Mouse (Mus musculus) hindbrain, embryonic 13.5 days (tissue): Measurements from ENCODE around the gene Ly6g6d. TPM values are rescaled to one million over a fixed set of nuclear protein-coding genes. Genes with fewer than 3 reads are reported as not detected.

Experiments
- ATAC-seq: fragments of 200-750 bp; cut with Nextera tagmentation; 2 replicates; pipeline ENCODE4 v1.8.0; 2017; ENCODE audit warnings: moderate TSS enrichment; ENCODE audit not compliant: low FRiP score
- H3K27ac ChIP-seq: fragments of 300-500 bp; sonication (generic); 2 replicates; pipeline ENCODE4 v1.5.1; 2015; ENCODE audit warnings: inconsistent platforms, mild to moderate bottlenecking, moderate library complexity
- H3K27me3 ChIP-seq: fragments of 300-500 bp; sonication (generic); 2 replicates; pipeline ENCODE4 v1.6.1; 2015; ENCODE audit warnings: mild to moderate bottlenecking, inconsistent platforms
- H3K36me3 ChIP-seq: fragments of 300-500 bp; sonication (generic); 2 replicates; pipeline ENCODE4 v1.6.1; 2015; ENCODE audit warnings: mild to moderate bottlenecking, inconsistent platforms
- H3K4me1 ChIP-seq: fragments of 300-500 bp; sonication (generic); replicated peaks from 2 replicates; pipeline ENCODE4 v1.6.1; 2015; ENCODE audit warnings: inconsistent platforms
- H3K4me2 ChIP-seq: fragments of 300-500 bp; sonication (generic); 2 replicates; pipeline ENCODE4 v1.6.1; 2015; ENCODE audit warnings: inconsistent platforms, mild to moderate bottlenecking, moderate library complexity
- H3K4me3 ChIP-seq: fragments of 300-500 bp; sonication (generic); 2 replicates; pipeline ENCODE4 v1.5.1; 2015; ENCODE audit warnings: mild to moderate bottlenecking, inconsistent platforms
- H3K9ac ChIP-seq: fragments of 300-500 bp; sonication (generic); 2 replicates; pipeline ENCODE4 v1.6.1; 2015; ENCODE audit warnings: mild to moderate bottlenecking, inconsistent platforms
- H3K9me3 ChIP-seq: fragments of 300-500 bp; sonication (generic); 2 replicates; pipeline ENCODE4 v1.6.1; 2016; ENCODE audit warnings: inconsistent platforms
- WGBS: fragments of 180-500 bp; shearing (Covaris S2); methylation state at CpG from one replicate; pipeline ENCODE4 v1.1.7; 2015; 5-methylcytosine and 5-hydroxymethylcytosine counted together
- polyA plus RNA-seq: library from polyadenylated mRNA; unstranded; fragments of >200 nt; fragmentation: Nextera tagmentation; extraction: Ambion mirVana; gene quantifications from 2 replicates; pipeline ENCODE4 v1.2.1, GENCODE M21; 2015

Ly6g6d gene
- polyA plus RNA-seq, 1 experiment from 2014 or later: 1.1 TPM

DNA sequence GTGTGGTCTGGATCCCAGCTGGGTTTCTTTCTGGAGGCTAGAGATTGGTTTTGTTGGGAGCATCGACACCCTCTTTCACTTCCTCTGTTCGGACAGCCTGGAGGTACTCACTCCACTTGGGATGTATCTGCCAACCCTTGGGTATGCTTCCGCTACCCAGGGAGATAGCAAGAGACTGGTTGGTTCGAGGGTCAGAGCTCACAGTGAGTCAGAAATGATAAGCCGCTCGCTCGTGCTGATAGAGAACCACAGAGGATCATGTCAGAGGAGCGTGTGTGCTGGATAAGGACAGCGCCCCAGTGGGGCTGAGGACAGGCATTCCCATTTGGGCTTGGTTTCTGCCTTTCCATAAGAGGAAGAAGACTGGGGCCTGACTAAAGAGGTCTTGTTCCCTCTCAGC is 1.9 kb upstream of the Ly6g6d start:
- H3K9ac ChIP-seq: no peak overlapping the region
- no peak overlapping the region for H3K27ac ChIP-seq

DNA sequence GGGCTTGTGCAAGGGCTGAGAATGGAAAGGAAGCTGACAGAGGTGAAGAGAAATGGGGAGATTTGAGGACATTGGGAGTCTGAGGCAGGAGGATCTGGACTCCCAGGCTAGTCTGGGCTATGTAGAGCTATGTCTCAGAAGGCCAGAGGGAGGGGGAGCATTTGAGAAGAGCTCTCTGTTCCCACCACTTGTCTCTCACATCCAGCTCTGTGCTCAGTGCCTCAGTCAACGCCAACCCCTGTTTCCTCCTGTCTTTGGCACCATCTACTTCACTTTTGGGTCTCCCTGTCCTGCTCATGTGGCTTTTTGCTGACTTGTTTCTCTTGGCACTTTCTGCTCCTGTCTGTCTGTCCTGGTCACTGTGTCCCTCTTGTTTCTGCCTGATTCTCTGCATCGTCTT is 580 bp downstream of the Ly6g6d start:
- Histone ChIP-seq H3K27me3 (no peaks in the 10 kb centered on the region), H3K27ac (no peak overlapping the region), H3K36me3 (no peaks in the 10 kb centered on the region), H3K4me1 (peaks cover 12% of the 10 kb centered on the region), H3K4me2 (peak overlapping the region; percentile 44), H3K9ac (peak overlapping the region; percentile 44), H3K4me3 (no peak overlapping the region), H3K9me3 (no peaks in the 10 kb centered on the region)
- ATAC-seq: no peak
- 40% methylated on average over 2 of the region's 2 CpGs for WGBS

More for the DNA sequence above, 1.9 kb upstream of the Ly6g6d start:
- WGBS: 74% methylated on average over 9 of the region's 9 CpGs
- Histone ChIP-seq H3K4me1 (peaks cover 12% of the 10 kb centered on the region), H3K4me3 (no peak overlapping the region), H3K9me3 (no peaks in the 10 kb centered on the region), H3K4me2 (no peak overlapping the region), H3K27me3 (no peaks in the 10 kb centered on the region), H3K36me3 (no peaks in the 10 kb centered on the region)
- no peak for ATAC-seq

DNA sequence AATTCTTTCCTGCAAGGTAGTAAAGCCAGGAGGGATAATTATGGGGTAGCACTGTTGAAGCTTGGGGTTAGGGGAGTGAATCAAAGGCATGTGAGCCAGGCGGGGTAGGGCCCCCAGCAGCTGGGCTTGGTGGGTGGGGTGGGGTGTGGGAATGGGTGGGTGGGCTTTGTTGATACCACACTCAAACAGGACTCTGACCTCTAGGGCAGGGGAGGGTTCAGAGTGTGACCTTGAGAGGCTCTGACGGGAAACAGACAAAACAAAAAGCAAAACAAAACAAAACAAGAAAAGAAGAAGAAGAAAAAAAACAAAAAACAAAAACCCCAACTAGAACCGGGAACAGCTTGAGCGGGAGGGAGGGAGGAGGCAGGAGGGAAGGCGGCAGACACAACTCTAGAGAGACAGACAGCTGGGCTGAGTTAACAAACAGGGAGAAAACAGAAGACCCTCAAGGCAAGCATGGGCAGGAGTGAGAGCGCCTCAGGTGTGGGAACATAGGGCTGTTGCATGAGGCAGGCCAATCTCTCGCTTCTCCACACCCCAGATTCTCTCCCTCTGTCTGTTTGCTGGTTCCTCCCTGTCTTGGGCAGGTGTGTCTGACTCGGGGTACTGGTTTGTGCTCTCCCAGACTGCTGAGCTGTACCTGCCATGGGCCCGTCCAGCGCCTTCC is 1.2 kb downstream of the Ly6g6d start, which contains the start of gene Ly6g6e:
TSS of gene Ly6g6e (plus strand) at position 396 of the 670 bp plus-strand sequence.
- ATAC-seq: no peak

DNA sequence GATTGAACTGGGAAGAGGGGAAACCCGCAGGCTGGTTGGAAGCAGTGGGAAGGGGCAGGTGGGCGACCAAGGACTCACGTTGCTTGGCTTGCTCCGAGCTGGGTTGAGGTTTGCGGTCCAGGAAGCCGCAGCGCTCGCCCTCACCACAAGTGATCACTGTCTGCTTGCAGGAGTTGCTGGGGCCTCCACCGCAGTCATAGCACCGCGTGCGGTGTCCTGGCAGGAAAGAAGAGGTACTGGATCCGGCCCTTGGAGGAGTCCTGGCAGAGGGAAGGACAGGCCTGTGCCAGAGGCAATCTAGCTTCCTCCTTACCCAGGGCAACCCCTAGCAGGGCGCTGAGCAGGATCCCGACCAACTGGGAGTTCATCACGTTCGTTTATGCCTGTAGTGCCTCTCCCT is 3.8 kb downstream of the Ly6g6d start:
- WGBS: 61% methylated on average over 17 of the region's 17 CpGs
- no peak overlapping the region for H3K4me3 ChIP-seq
- no peak for ATAC-seq

More for the DNA sequence above, 1.2 kb downstream of the Ly6g6d start, which contains the start of gene Ly6g6e:
- Histone ChIP-seq H3K36me3 (no peaks in the 10 kb centered on the region), H3K4me3 (peak within 1 kb of the TSS; percentile 10; the same call in 1 of the 2 replicates), H3K4me2 (peak within 1 kb of the TSS; percentile 44), H3K4me1 (peaks cover 12% of the 10 kb centered on the region), H3K27me3 (no peaks in the 10 kb centered on the region), H3K9me3 (no peaks in the 10 kb centered on the region), H3K9ac (peak within 1 kb of the TSS; percentile 44), H3K27ac (no peak within 1 kb of the TSS)
- 26% methylated on average over 10 of the region's 10 CpGs for WGBS

DNA sequence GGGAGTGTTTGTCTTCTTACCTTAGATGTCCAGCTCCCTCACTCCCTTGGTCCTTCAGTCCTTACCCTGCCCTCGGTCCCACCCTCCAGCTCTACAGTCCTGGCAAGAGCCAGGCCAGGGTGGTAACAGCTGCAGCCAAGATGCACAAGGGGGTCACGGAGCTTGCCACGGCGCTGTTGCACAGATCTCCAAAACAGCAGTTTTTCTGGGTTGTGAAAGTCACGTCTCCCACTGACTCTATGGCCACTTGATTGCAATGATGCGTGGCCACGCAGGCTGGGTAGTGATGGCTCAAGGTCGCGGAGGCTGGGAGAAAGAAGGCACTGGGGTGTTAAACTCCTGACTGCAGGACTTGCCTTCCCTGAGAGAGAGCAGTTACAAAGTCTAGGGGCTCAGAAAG is 6.4 kb downstream of the Ly6g6d start:
- Histone ChIP-seq H3K36me3 (no peaks in the 10 kb centered on the region), H3K4me2 (no peak overlapping the region)
- WGBS: 84% methylated on average over 9 of the region's 9 CpGs

More for the DNA sequence above, 3.8 kb downstream of the Ly6g6d start:
- no peaks in the 10 kb centered on the region for H3K27me3 ChIP-seq
- peaks cover 12% of the 10 kb centered on the region for H3K4me1 ChIP-seq
- no peaks in the 10 kb centered on the region for H3K36me3 ChIP-seq
- no peaks in the 10 kb centered on the region for H3K9me3 ChIP-seq
- H3K27ac ChIP-seq: no peak overlapping the region
- peak overlapping the region; percentile 49; the same call in 1 of the 2 replicates for H3K9ac ChIP-seq
- no peak overlapping the region for H3K4me2 ChIP-seq

DNA sequence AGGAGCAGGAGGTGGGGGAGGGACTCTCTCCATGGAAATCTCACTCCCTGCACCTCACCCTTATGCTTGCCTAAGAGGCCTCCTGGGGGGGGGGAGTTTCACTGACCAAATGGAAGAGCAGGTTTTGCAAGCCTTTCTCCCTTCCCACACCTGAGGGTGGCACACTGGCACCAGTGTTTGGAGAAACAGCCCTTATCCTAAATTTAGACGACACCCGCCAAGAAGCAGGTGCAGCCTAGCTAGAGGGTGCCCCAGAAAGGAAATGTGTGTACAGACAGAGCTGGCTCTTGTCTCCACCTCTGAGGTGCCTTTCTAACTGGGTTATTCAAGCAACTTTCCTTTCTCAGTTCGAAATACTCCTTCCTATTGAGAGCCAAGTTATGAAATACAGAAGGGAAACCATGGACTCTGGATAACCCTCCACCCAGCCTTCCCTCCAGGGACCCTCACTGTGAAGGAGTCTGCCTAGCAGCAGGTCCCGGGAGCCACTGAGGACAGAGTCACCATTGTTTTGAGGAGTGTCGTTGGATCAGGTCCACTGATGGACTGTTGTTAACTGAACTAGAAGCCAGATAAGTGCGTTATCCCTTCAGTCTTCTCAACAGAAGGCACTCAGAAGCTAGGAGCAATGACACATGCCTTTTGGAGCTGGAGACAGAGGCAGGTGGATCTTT is 7.2 kb downstream of the Ly6g6d start:
- ATAC-seq: no peak
- H3K36me3 ChIP-seq: no peaks in the 10 kb centered on the region
- no peak overlapping the region for H3K4me2 ChIP-seq
- H3K4me3 ChIP-seq: no peak overlapping the region
- 59% methylated on average over 6 of the region's 6 CpGs for WGBS
- H3K9me3 ChIP-seq: no peaks in the 10 kb centered on the region
- no peak overlapping the region for H3K27ac ChIP-seq
- H3K9ac ChIP-seq: no peak overlapping the region
- H3K27me3 ChIP-seq: peaks cover 33% of the 10 kb centered on the region
- H3K4me1 ChIP-seq: peaks cover under 1% of the 10 kb centered on the region; the same call in 1 of the 2 replicates

More for the DNA sequence above, 6.4 kb downstream of the Ly6g6d start:
- H3K4me1 ChIP-seq: no peaks in the 10 kb centered on the region
- ATAC-seq: no peak
- no peaks in the 10 kb centered on the region for H3K9me3 ChIP-seq
- H3K9ac ChIP-seq: no peak overlapping the region
- no peak overlapping the region for H3K27ac ChIP-seq
- H3K27me3 ChIP-seq: peaks cover 25% of the 10 kb centered on the region
- H3K4me3 ChIP-seq: no peak overlapping the region

DNA sequence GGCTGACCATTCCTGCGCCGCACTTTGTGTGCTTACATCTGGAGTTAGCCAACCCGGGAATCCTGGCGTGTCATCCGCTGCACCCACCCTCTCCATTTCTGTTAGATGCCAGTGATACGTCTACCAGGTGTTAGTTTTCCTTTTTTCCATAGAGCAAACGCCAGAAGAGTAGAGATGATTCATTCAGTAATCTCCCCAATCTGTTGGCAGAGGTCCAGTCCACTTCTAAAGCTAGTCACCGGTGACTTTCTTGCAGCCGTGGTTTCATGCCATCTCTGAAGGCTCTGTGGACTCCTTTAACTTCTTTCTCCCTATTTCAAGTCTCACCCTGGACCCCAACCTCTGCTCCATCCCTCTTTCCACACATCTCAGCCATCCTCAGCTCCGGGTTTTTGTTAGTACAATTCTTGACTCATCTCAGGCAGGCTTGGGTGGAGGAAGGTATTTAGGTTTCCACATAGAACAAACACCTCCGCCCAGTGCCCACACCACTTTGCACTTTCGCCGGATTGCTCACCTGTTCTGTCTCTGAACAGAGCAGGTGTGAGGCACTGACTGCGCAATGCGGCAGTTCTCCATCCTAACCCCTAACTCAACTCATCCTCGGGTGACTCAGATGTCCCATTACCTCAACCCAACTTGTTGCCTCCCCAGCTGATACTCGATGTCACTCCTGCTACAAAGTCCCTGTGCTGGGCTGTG is 9.5 kb downstream of the Ly6g6d start:
- H3K4me3 ChIP-seq: no peak overlapping the region
- ATAC-seq: no peak
- H3K27me3 ChIP-seq: peaks cover 56% of the 10 kb centered on the region
- H3K27ac ChIP-seq: no peak overlapping the region
- peaks cover 16% of the 10 kb centered on the region for H3K4me1 ChIP-seq
- WGBS: 87% methylated on average over 17 of the region's 17 CpGs
- H3K4me2 ChIP-seq: no peak overlapping the region
- no peaks in the 10 kb centered on the region for H3K9me3 ChIP-seq
- H3K9ac ChIP-seq: no peak overlapping the region
- H3K36me3 ChIP-seq: peaks cover 4% of the 10 kb centered on the region

DNA sequence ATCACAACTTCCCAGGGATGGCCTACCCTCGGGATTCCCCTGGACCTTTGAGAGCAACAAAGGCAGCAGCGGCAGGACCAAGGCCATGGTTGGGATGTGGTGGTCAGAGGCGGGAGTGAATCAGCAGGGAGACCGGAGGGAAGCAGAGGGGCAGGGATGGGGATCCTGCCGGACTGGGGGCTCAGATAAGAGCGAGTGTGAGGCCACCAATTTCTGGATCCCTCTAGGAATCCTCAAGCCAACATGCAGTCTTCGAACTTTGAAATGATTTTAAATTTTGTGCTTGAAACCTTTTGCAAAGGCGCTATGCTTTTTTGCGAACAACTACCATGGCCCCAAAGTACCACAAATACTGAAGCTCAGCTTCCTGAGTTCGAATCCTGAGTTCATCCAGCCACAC is 11.8 kb downstream of the Ly6g6d start, which contains the start of gene Mpig6b:
TSS of gene Mpig6b (minus strand) at position 101 of the 400 bp plus-strand sequence.
- Histone ChIP-seq H3K27ac (no peak within 1 kb of the TSS), H3K27me3 (peaks cover 73% of the 10 kb centered on the region), H3K9me3 (no peaks in the 10 kb centered on the region), H3K4me2 (peak within 1 kb of the TSS; percentile 53), H3K9ac (peak within 1 kb of the TSS; percentile 57), H3K36me3 (peaks cover 22% of the 10 kb centered on the region), H3K4me3 (peak within 1 kb of the TSS; percentile 24), H3K4me1 (peaks cover 23% of the 10 kb centered on the region)
- 47% methylated on average over 10 of the region's 10 CpGs for WGBS
- no peak for ATAC-seq

DNA sequence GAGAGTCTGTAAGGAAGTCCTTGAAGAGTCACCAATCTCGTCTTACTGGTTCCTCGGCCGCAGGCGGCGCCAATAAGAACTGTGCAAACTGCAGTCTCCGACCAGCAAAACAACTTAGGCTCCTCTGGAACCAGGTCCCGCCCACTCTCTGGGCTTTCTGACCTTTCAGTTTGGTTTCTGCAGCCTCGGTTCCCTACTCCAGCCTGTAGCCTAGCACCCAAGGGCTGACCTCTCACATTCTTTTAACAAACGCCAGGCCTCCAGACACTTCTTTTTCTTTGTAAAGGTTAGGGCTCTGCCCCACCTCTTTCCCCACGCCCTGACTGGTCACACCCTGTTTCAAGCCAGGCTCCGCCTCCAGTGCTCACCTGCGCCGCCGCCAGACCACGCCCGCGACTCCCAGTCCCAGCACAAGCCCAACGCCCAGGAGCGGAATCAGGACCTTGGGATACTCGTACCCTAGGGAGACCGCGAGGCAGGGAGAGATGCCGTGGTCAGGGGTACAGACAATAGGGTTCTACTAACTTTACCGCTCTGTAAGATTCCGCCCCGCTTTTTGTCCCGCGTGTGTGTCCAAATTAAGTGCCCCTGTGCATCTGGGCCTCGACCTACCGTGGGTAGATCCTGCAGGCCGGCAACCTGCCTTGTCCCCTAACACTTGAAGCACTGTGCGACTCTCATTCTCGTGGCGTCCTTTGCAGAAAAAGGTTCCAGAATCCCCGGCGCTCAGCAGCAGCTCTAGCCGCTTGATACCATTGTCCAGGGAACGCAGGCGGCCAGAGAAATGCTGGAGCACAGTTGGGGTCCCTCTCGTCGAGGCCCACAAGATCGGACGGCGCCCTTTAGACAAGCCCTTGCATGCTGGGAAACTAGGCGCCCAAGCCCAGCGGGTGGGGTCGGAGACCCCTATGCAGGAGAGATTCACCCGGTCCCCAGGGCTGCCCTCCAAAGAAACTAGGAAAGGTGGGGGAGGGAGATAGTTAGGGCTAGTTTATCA is 12.6 kb downstream of the Ly6g6d start, which contains the start of gene Ly6g6c:
TSS of gene Ly6g6c (plus strand) at position 438 of the 997 bp plus-strand sequence.
- 1% methylated on average over 48 of the region's 48 CpGs for WGBS
- Histone ChIP-seq H3K27me3 (peaks cover 73% of the 10 kb centered on the region), H3K4me2 (peak within 1 kb of the TSS; percentile 53), H3K9me3 (no peaks in the 10 kb centered on the region), H3K4me1 (peaks cover 31% of the 10 kb centered on the region), H3K9ac (peak within 1 kb of the TSS; percentile 57), H3K36me3 (peaks cover 30% of the 10 kb centered on the region), H3K27ac (no peak within 1 kb of the TSS), H3K4me3 (peak within 1 kb of the TSS; percentile 24)
- no peak for ATAC-seq

DNA sequence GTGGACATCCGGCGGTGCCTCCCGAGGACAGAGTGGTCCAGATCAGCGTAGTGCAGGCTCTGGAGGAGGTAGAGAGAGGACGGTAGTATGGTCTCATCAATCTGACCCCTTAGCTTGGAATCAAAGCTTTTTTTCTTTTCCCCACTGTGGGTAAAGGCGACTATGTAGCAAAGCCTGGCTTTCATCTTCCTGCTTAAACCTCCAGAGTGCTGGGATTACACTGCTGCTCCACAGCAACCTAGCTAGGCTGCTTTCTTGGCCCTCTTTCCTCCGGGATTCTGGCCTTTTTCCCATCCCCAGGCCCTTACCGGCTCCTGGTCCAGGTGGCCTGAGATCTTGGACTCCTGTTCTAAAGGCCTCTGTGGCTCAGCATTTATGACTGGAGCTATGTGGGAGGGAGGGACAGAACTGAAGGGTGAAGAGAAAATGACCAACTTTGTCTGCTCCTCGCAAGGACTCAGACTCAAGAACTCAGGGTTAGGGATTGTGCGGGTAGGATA is 13.4 kb downstream of the Ly6g6d start:
- H3K9me3 ChIP-seq: no peaks in the 10 kb centered on the region
- ATAC-seq: no peak
- peaks cover 30% of the 10 kb centered on the region for H3K36me3 ChIP-seq
- peaks cover 73% of the 10 kb centered on the region for H3K27me3 ChIP-seq
- H3K4me3 ChIP-seq: peak overlapping the region; percentile 24
- H3K4me2 ChIP-seq: peak overlapping the region; percentile 53
- WGBS: 42% methylated on average over 10 of the region's 10 CpGs
- peak overlapping the region; percentile 36 for H3K9ac ChIP-seq
- H3K27ac ChIP-seq: no peak overlapping the region
- H3K4me1 ChIP-seq: peaks cover 38% of the 10 kb centered on the region

DNA sequence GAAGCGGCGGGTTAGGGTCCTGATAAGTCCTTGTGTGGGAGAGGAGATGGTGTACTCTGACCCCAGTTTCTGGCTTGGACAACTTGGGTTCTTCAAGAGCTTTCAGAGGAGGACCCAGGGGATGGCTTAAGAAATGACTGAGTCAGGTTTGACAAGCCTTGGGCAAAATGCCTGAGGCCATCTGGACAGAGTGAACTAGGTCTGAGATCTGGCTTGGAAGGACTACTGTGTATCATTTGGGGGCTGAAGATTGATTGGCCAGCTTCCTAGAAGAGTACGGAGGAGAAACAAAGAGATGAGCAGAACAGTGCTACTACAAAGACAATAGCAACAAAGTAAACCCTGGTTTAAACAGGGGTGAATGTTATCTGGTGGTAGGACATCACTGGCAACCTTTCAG is 14.4 kb downstream of the Ly6g6d start:
- Histone ChIP-seq H3K4me3 (no peak overlapping the region), H3K27ac (no peak overlapping the region), H3K4me2 (no peak overlapping the region), H3K36me3 (peaks cover 30% of the 10 kb centered on the region), H3K4me1 (peaks cover 41% of the 10 kb centered on the region), H3K27me3 (peaks cover 67% of the 10 kb centered on the region), H3K9me3 (no peaks in the 10 kb centered on the region), H3K9ac (peak overlapping the region; percentile 36; the same call in 1 of the 2 replicates)
- WGBS: 88% methylated on average over 3 of the region's 3 CpGs
- no peak for ATAC-seq
